Mouse (Mus musculus) megakaryocyte, embryonic 14.5 days (primary cell): ENCODE measurements around the gene Upk2.

Experiments used
- FLI1 ChIP-seq: IDR thresholded peaks from 2 replicates; pipeline ENCODE4 v1.6.1; 2012; ENCODE audit warnings: low read length, inconsistent platforms, mixed read lengths
- GATA1 ChIP-seq: IDR thresholded peaks from 3 replicates; pipeline ENCODE4 v1.6.1; 2012; ENCODE audit warnings: mixed read lengths, low read length, inconsistent platforms, borderline replicate concordance

- TF ChIP-seq GATA1 (no peak), FLI1 (no peak)
Measured at GRCm38 (mm10) chr9:44484311-44485104, 29.7 kb upstream of the Upk2 start.
